Mouse (Mus musculus) embryonic facial prominence, embryonic 13.5 days (tissue): ENCODE data around the gene Zfp982. TPM values are rescaled to one million over a fixed set of nuclear protein-coding genes. Genes with fewer than 3 reads are reported as not detected.

Source experiments
- polyA plus RNA-seq: library from polyadenylated mRNA; unstranded; fragments of >200 nt; fragmentation: Nextera tagmentation; extraction: Ambion mirVana; gene quantifications from 2 replicates; pipeline ENCODE4 v1.2.1, GENCODE M21; 2015

The Zfp982 gene
- polyA plus RNA-seq, 1 experiment from 2014 or later, result 5.5 TPM

Other genes with a start within 250 kb of the Zfp982 start
- gene Zfp988, start 186.7 kb upstream of the Zfp982 start, polyA plus RNA-seq, result not detected in 2 replicates
- gene Zfp978, start 131.1 kb upstream of the Zfp982 start, polyA plus RNA-seq, result not detected in 2 replicates
- gene Gm16503, start 47.8 kb downstream of the Zfp982 start, polyA plus RNA-seq, result 0.45 and 0.96 TPM in 2 replicates
- 0.07 and 0.10 TPM in 2 replicates for gene Zfp985, start 60.9 kb downstream of the Zfp982 start, polyA plus RNA-seq
- 2.4 and 2.8 TPM in 2 replicates for gene Zfp979, start 150.1 kb downstream of the Zfp982 start, polyA plus RNA-seq
- gene Zfp534, start 210.1 kb downstream of the Zfp982 start, polyA plus RNA-seq, result not detected in 2 replicates